Mouse (Mus musculus): Measurements from ENCODE around the gene Tmcc2. TPM values are rescaled to one million over a fixed set of nuclear protein-coding genes. Genes with fewer than 3 reads are reported as not detected.

The Tmcc2 gene
- polyA plus RNA-seq, 1 experiment from 2014 or later: 4.5 TPM

DNA sequence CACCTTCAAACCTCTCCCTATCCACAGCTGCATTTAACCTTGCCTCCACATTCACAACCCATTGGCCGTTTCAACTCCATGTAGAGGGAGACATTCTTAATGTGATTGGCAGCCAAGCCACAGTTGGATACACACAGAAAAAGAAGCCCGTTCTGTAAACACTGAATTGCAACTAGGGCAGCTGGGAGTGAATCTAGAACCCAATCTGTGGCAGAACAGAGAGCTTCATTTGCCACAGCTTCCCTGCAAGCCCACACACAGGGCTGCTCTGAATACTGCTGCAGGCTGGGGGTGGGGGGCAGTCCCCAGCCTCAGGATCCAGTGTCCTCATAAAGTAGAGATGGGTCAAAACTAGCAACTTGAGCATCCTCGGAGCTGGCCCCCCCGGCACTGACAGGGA lies 4.8 kb downstream of the Tmcc2 start:
- H3K9me3 ChIP-seq (replicated peaks; ENCODE audit: low read length): no peaks in the 10 kb centered on the region
- ATAC-seq (replicated peaks; ENCODE audit: low FRiP score, low read depth): no peak
- H3K27ac ChIP-seq: no peak overlapping the region
- H3K27me3 ChIP-seq (ENCODE audit: insufficient read depth, low read length): no peaks in the 10 kb centered on the region
- peaks cover 23% of the 10 kb centered on the region for H3K4me1 ChIP-seq (replicated peaks; ENCODE audit: insufficient read depth, low read length)
- H3K9ac ChIP-seq (ENCODE audit: low read depth, low read length): no peak overlapping the region
- DNase-seq (ENCODE audit: low spot score): no peak
- no peak overlapping the region for H3K4me3 ChIP-seq (replicated peaks; ENCODE audit: low read depth, low read length)
- H3K36me3 ChIP-seq (ENCODE audit: insufficient read depth, low read length): no peaks in the 10 kb centered on the region
- H3K4me2 ChIP-seq (ENCODE audit: low read length): no peak overlapping the region
- 65% methylated on average over 4 of the region's 4 CpGs for WGBS
- no peak for TF ChIP-seq CTCF (IDR thresholded peaks at IDR 0.05; ENCODE audit: low read depth)

DNA sequence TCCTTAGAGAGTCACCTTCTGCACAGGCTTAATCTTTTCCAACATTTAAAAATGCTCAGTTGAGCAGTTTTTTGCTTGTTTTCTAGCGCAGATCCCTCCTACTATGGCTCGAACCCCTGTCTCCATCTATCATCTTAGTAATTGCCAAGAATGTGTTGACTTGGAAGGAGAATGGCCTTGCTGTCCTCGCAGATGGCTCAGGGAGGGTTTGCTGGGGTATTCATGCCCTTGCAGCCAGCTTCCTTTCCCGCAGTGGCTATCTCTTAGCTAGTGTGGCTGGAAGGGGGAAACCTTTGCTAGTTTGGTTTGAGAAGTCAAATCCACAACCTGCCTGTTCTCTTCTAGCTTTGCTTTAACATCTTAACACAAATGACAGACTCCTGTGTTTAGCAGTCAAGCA lies 5.4 kb downstream of the Tmcc2 start:
- H3K27ac ChIP-seq: no peak overlapping the region; the same call in 1 of the 2 replicates
- no peaks in the 10 kb centered on the region for H3K27me3 ChIP-seq (ENCODE audit: insufficient read depth, low read length)
- no peaks in the 10 kb centered on the region for H3K9me3 ChIP-seq (replicated peaks; ENCODE audit: low read length)
- no peaks in the 10 kb centered on the region for H3K36me3 ChIP-seq (ENCODE audit: insufficient read depth, low read length)
- no peak overlapping the region for H3K9ac ChIP-seq (ENCODE audit: low read depth, low read length)
- TF ChIP-seq CTCF (IDR thresholded peaks at IDR 0.05; ENCODE audit: low read depth): no peak
- no peak overlapping the region for H3K4me3 ChIP-seq (replicated peaks; ENCODE audit: low read depth, low read length)
- whole genome bisulfite sequencing: 72% methylated on average over 4 of the region's 4 CpGs
- peaks cover 23% of the 10 kb centered on the region for H3K4me1 ChIP-seq (replicated peaks; ENCODE audit: insufficient read depth, low read length)
- no peak overlapping the region for H3K4me2 ChIP-seq (ENCODE audit: low read length)
- no peak for DNase-seq (ENCODE audit: low spot score)
- ATAC-seq (replicated peaks; ENCODE audit: low FRiP score, low read depth): no peak

DNA sequence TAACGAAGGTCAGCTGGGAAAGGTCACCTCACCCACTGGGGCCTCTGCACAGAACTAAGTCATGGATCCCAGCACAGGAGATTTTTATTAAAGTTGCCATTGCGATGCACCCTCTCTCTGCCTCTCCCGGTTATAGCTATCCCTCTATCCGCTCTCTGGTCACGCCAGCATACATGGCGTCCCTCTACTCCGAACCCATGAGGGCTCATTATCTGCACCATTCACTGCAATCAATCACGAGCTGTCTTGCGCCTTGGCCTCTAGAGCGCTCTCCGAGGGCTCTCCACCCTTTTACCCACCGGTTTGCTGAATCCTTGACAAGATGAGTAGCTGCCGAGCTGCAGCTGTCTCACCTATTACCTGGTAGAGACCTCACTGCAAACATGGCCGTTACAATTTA lies 5.8 kb downstream of the Tmcc2 start:
- no peak for TF ChIP-seq CTCF (IDR thresholded peaks at IDR 0.05; ENCODE audit: low read depth)
- H3K4me1 ChIP-seq (replicated peaks; ENCODE audit: insufficient read depth, low read length): peaks cover 19% of the 10 kb centered on the region
- DNase-seq (ENCODE audit: low spot score) (no peak), ATAC-seq (replicated peaks; ENCODE audit: low FRiP score, low read depth) (no peak)
- WGBS: 68% methylated on average over 14 of the region's 14 CpGs
- H3K27me3 ChIP-seq (ENCODE audit: insufficient read depth, low read length): no peaks in the 10 kb centered on the region
- no peaks in the 10 kb centered on the region for H3K9me3 ChIP-seq (replicated peaks; ENCODE audit: low read length)
- peaks cover 2% of the 10 kb centered on the region; the same call in 1 of the 2 replicates for H3K36me3 ChIP-seq (ENCODE audit: insufficient read depth, low read length)
- H3K4me2 ChIP-seq (ENCODE audit: low read length): no peak overlapping the region
- H3K27ac ChIP-seq: no peak overlapping the region; the same call in 1 of the 2 replicates
- H3K4me3 ChIP-seq (replicated peaks; ENCODE audit: low read depth, low read length): no peak overlapping the region
- H3K9ac ChIP-seq (ENCODE audit: low read depth, low read length): no peak overlapping the region

DNA sequence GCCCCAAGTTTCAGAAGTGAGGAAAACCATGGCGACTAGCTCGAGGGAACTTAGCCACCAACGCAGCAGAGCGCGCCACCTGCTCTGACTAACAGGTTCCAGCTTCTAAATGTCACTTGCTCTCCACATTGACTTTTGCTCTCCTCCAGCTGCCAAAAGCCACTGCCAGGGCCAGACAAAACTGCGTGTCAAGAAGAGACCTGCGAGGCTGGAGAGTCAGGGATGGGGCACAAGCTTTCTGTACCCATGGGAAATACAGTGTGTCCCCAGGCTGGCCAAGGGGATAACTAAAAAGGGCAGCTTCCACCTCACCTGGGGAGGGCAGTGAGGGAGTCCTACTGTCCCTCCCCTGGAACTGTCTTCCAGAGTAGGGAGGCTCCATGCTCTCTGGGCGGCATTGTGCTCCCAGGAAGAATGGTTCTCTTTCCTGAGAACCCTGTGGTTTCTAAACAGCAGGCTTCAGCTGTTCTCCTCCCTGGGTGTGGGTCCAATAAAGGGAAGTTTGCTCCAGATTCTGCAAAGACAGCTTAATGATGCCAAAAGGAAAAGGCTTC lies 7.0 kb downstream of the Tmcc2 start:
- Histone ChIP-seq H3K4me1 (replicated peaks; ENCODE audit: insufficient read depth, low read length) (peaks cover 9% of the 10 kb centered on the region), H3K9ac (ENCODE audit: low read depth, low read length) (no peak overlapping the region), H3K36me3 (ENCODE audit: insufficient read depth, low read length) (peaks cover 2% of the 10 kb centered on the region; the same call in 1 of the 2 replicates), H3K9me3 (replicated peaks; ENCODE audit: low read length) (no peaks in the 10 kb centered on the region), H3K4me3 (replicated peaks; ENCODE audit: low read depth, low read length) (no peak overlapping the region), H3K4me2 (ENCODE audit: low read length) (no peak overlapping the region), H3K27me3 (ENCODE audit: insufficient read depth, low read length) (no peaks in the 10 kb centered on the region), H3K27ac (no peak overlapping the region)
- ATAC-seq (replicated peaks; ENCODE audit: low FRiP score, low read depth): no peak
- no peak for DNase-seq (ENCODE audit: low spot score)
- no peak for TF ChIP-seq CTCF (IDR thresholded peaks at IDR 0.05; ENCODE audit: low read depth)
- WGBS: 90% methylated on average over 8 of the region's 8 CpGs

DNA sequence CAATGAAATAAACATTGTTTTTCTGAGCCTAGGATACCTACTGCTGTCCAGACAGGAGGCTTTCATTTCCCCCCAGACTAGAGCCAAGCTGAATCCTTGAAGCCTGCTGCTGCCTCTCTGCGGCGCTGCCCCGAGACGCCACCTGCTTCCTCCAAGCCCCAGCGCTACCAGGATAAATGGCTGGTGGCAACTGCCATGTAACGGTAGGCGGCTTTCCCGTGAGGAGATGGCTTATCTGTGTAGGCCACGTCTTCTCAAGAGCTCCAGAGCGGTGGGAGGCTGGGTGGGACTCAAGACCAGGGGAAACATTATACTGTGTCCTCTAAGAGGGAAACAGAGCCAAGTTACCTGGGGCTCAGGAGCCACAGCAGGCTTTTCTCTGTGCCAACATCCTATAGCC lies 9.2 kb downstream of the Tmcc2 start:
- no peak for TF ChIP-seq CTCF (IDR thresholded peaks at IDR 0.05; ENCODE audit: low read depth)
- H3K4me3 ChIP-seq (replicated peaks; ENCODE audit: low read depth, low read length): no peak overlapping the region
- ATAC-seq (replicated peaks; ENCODE audit: low FRiP score, low read depth) (no peak), DNase-seq (ENCODE audit: low spot score) (no peak)
- H3K9me3 ChIP-seq (replicated peaks; ENCODE audit: low read length): no peaks in the 10 kb centered on the region
- peaks cover 10% of the 10 kb centered on the region for H3K4me1 ChIP-seq (replicated peaks; ENCODE audit: insufficient read depth, low read length)
- peaks cover 2% of the 10 kb centered on the region; the same call in 1 of the 2 replicates for H3K36me3 ChIP-seq (ENCODE audit: insufficient read depth, low read length)
- no peaks in the 10 kb centered on the region for H3K27me3 ChIP-seq (ENCODE audit: insufficient read depth, low read length)
- H3K9ac ChIP-seq (ENCODE audit: low read depth, low read length): no peak overlapping the region
- H3K4me2 ChIP-seq (ENCODE audit: low read length): no peak overlapping the region
- 67% methylated on average over 10 of the region's 10 CpGs for WGBS
- no peak overlapping the region for H3K27ac ChIP-seq

DNA sequence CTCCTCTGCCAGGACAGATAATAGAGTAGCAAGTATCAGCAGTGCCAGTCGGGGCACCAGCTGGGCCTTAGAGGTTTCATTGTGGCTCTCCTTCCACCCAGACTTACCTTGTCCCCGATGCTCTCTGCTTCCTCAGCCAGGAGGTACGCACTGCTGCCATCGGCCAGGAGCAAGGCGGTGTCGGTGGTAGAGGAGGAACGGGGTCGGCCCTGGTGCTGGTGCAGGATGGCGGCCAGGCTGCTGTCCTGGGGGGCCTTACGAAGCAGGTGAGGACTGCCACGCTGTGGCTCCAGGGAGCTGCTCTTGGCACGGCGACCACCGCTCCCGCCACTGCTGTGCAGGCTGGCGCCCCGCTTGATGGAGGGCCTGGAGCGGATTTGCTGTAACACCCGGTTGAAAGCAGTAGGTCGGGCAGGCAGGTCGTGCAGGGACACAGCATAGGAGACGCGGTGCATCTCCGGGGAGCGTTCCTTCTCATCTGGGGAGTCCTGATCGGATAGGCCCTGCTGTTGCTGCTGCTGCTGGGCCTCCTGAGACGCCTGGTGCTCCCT lies 10.5 kb downstream of the Tmcc2 start:
- WGBS: 77% methylated on average over 27 of the region's 27 CpGs
- Histone ChIP-seq H3K27ac (no peak overlapping the region), H3K9ac (ENCODE audit: low read depth, low read length) (no peak overlapping the region), H3K27me3 (ENCODE audit: insufficient read depth, low read length) (no peaks in the 10 kb centered on the region), H3K4me2 (ENCODE audit: low read length) (no peak overlapping the region), H3K4me1 (replicated peaks; ENCODE audit: insufficient read depth, low read length) (peaks cover 16% of the 10 kb centered on the region), H3K9me3 (replicated peaks; ENCODE audit: low read length) (no peaks in the 10 kb centered on the region), H3K4me3 (replicated peaks; ENCODE audit: low read depth, low read length) (no peak overlapping the region), H3K36me3 (ENCODE audit: insufficient read depth, low read length) (peaks cover 2% of the 10 kb centered on the region; the same call in 1 of the 2 replicates)
- TF ChIP-seq CTCF (IDR thresholded peaks at IDR 0.05; ENCODE audit: low read depth): no peak
- DNase-seq (ENCODE audit: low spot score) (no peak), ATAC-seq (replicated peaks; ENCODE audit: low FRiP score, low read depth) (no peak)

All from kidney, postnatal 0 days (tissue).